Mouse (Mus musculus): ENCODE measurements around the gene Alk. TPM values are rescaled to one million over a fixed set of nuclear protein-coding genes. Genes with fewer than 3 reads are reported as not detected.

The Alk gene
- polyA plus RNA-seq, 1 experiment from 2014 or later, result 4.1 TPM

- no peak for ATAC-seq (ENCODE audit: low read depth)
- no peaks in the 10 kb centered on the region for H3K27me3 ChIP-seq
- no peaks in the 10 kb centered on the region for H3K4me1 ChIP-seq (replicated peaks)
- WGBS, result 83% methylated on average over 10 of the region's 10 CpGs
- no peak overlapping the region for H3K4me2 ChIP-seq
- no peak overlapping the region for H3K27ac ChIP-seq (replicated peaks)
- no peaks in the 10 kb centered on the region for H3K9me3 ChIP-seq
- H3K36me3 ChIP-seq, result no peaks in the 10 kb centered on the region
- H3K4me3 ChIP-seq, result no peak overlapping the region
- no peak overlapping the region for H3K9ac ChIP-seq
These were observed 668.6 kb downstream of the Alk start for GRCm38 (mm10) chr17:71935837-71936236.

- Histone ChIP-seq H3K9ac (no peak overlapping the region), H3K27me3 (no peaks in the 10 kb centered on the region), H3K9me3 (no peaks in the 10 kb centered on the region), H3K27ac (replicated peaks) (no peak overlapping the region), H3K4me1 (replicated peaks) (no peaks in the 10 kb centered on the region), H3K4me2 (no peak overlapping the region), H3K36me3 (no peaks in the 10 kb centered on the region), H3K4me3 (no peak overlapping the region)
- 30% methylated on average over 3 of the region's 3 CpGs for whole genome bisulfite sequencing
- no peak for ATAC-seq (ENCODE audit: low read depth)
These were observed 669.1 kb downstream of the Alk start for GRCm38 (mm10) chr17:71935336-71935735.

- H3K27ac ChIP-seq (replicated peaks), result no peak overlapping the region
- no peak overlapping the region for H3K4me3 ChIP-seq
- no peaks in the 10 kb centered on the region for H3K9me3 ChIP-seq
- no peak for ATAC-seq (ENCODE audit: low read depth)
- H3K27me3 ChIP-seq, result no peaks in the 10 kb centered on the region
- WGBS, result 92% methylated on average over 5 of the region's 5 CpGs
- no peaks in the 10 kb centered on the region for H3K36me3 ChIP-seq
- no peak overlapping the region for H3K4me2 ChIP-seq
- H3K9ac ChIP-seq, result no peak overlapping the region
- no peaks in the 10 kb centered on the region for H3K4me1 ChIP-seq (replicated peaks)
These were observed 689.5 kb downstream of the Alk start for GRCm38 (mm10) chr17:71914941-71915340.

- Histone ChIP-seq H3K9me3 (no peaks in the 10 kb centered on the region), H3K4me1 (replicated peaks) (no peaks in the 10 kb centered on the region), H3K36me3 (no peaks in the 10 kb centered on the region), H3K4me3 (no peak overlapping the region), H3K4me2 (no peak overlapping the region), H3K27ac (replicated peaks) (no peak overlapping the region), H3K9ac (no peak overlapping the region), H3K27me3 (no peaks in the 10 kb centered on the region)
- ATAC-seq (ENCODE audit: low read depth), result no peak
- 83% methylated on average over 3 of the region's 3 CpGs for WGBS
These were observed 689.9 kb downstream of the Alk start for GRCm38 (mm10) chr17:71914541-71914940.

- 87% methylated on average over 3 of the region's 3 CpGs for WGBS
These were observed 691.2 kb downstream of the Alk start for GRCm38 (mm10) chr17:71913188-71913587.

GRCm38 (mm10) chr17:71909107-71909506 lies 695.3 kb downstream of the Alk start:
- no peaks in the 10 kb centered on the region for H3K36me3 ChIP-seq
- H3K9ac ChIP-seq, result no peak overlapping the region
- no peak overlapping the region for H3K4me2 ChIP-seq
- H3K27me3 ChIP-seq, result no peaks in the 10 kb centered on the region
- WGBS, result 57% methylated on average over 3 of the region's 3 CpGs
- no peak overlapping the region for H3K4me3 ChIP-seq
- H3K27ac ChIP-seq (replicated peaks), result no peak overlapping the region
- no peak for ATAC-seq (ENCODE audit: low read depth)
- H3K9me3 ChIP-seq, result no peaks in the 10 kb centered on the region
- no peaks in the 10 kb centered on the region for H3K4me1 ChIP-seq (replicated peaks)

More at GRCm38 (mm10) chr17:71913188-71913587, 691.2 kb downstream of the Alk start:
- no peak overlapping the region for H3K4me2 ChIP-seq
- no peak overlapping the region for H3K9ac ChIP-seq
- no peaks in the 10 kb centered on the region for H3K36me3 ChIP-seq
- H3K27me3 ChIP-seq, result no peaks in the 10 kb centered on the region
- H3K4me1 ChIP-seq (replicated peaks), result no peaks in the 10 kb centered on the region
- no peak overlapping the region for H3K4me3 ChIP-seq
- ATAC-seq (ENCODE audit: low read depth), result no peak
- H3K9me3 ChIP-seq, result no peaks in the 10 kb centered on the region
- H3K27ac ChIP-seq (replicated peaks), result no peak overlapping the region

- H3K4me2 ChIP-seq, result no peak overlapping the region
- H3K9me3 ChIP-seq, result 0 out of 2 replicates have a peak, but pooled peaks cover 6% of the 10 kb centered on the region
- no peak overlapping the region for H3K4me3 ChIP-seq
- H3K9ac ChIP-seq, result no peak overlapping the region
- no peaks in the 10 kb centered on the region for H3K27me3 ChIP-seq
- 0 out of 2 replicates have a peak overlapping the region, but pooled peaks have one; percentile 18 for H3K27ac ChIP-seq (replicated peaks)
- 55% methylated on average over 6 of the region's 6 CpGs for WGBS
- 0 out of 2 replicates have a peak, but pooled peaks cover 8% of the 10 kb centered on the region for H3K4me1 ChIP-seq (replicated peaks)
- no peaks in the 10 kb centered on the region for H3K36me3 ChIP-seq
- ATAC-seq (ENCODE audit: low read depth), result peak; percentile 91
These were observed 723.1 kb downstream of the Alk start for GRCm38 (mm10) chr17:71881369-71881768.

- Histone ChIP-seq H3K9me3 (no peaks in the 10 kb centered on the region), H3K4me2 (no peak overlapping the region), H3K4me1 (replicated peaks) (no peaks in the 10 kb centered on the region), H3K4me3 (no peak overlapping the region), H3K9ac (no peak overlapping the region), H3K27me3 (no peaks in the 10 kb centered on the region), H3K27ac (replicated peaks) (no peak overlapping the region), H3K36me3 (no peaks in the 10 kb centered on the region)
- 79% methylated on average over 7 of the region's 7 CpGs for WGBS
- no peak for ATAC-seq (ENCODE audit: low read depth)
These were observed 728.9 kb downstream of the Alk start for GRCm38 (mm10) chr17:71875492-71875891.

- Histone ChIP-seq H3K27ac (replicated peaks) (no peak overlapping the region), H3K4me3 (no peak overlapping the region), H3K9ac (no peak overlapping the region), H3K27me3 (no peaks in the 10 kb centered on the region), H3K36me3 (no peaks in the 10 kb centered on the region), H3K4me1 (replicated peaks) (peaks cover 1% of the 10 kb centered on the region; the same call in 1 of the 2 replicates), H3K4me2 (no peak overlapping the region), H3K9me3 (no peaks in the 10 kb centered on the region)
- 88% methylated on average over 9 of the region's 9 CpGs for WGBS
- no peak for ATAC-seq (ENCODE audit: low read depth)
These were observed 729.6 kb downstream of the Alk start for GRCm38 (mm10) chr17:71874795-71875194.

- Histone ChIP-seq H3K27me3 (no peaks in the 10 kb centered on the region), H3K9ac (no peak overlapping the region), H3K4me2 (no peak overlapping the region), H3K9me3 (no peaks in the 10 kb centered on the region), H3K4me1 (replicated peaks) (peaks cover 8% of the 10 kb centered on the region; the same call in 1 of the 2 replicates), H3K36me3 (no peaks in the 10 kb centered on the region), H3K27ac (replicated peaks) (no peak overlapping the region), H3K4me3 (no peak overlapping the region)
- WGBS, result 46% methylated on average over 6 of the region's 6 CpGs
- no peak for ATAC-seq (ENCODE audit: low read depth)
These were observed 730.4 kb downstream of the Alk start for GRCm38 (mm10) chr17:71874077-71874476.

- no peak overlapping the region for H3K4me2 ChIP-seq
- H3K27ac ChIP-seq (replicated peaks), result no peak overlapping the region
- no peak overlapping the region for H3K9ac ChIP-seq
- H3K4me1 ChIP-seq (replicated peaks), result peaks cover 11% of the 10 kb centered on the region; the same call in 1 of the 2 replicates
- H3K36me3 ChIP-seq, result no peaks in the 10 kb centered on the region
- H3K9me3 ChIP-seq, result no peaks in the 10 kb centered on the region
- no peak for ATAC-seq (ENCODE audit: low read depth)
- H3K4me3 ChIP-seq, result no peak overlapping the region
- 65% methylated on average over 5 of the region's 5 CpGs for WGBS
- H3K27me3 ChIP-seq, result peaks cover 4% of the 10 kb centered on the region; the same call in 1 of the 2 replicates
These were observed 731.5 kb downstream of the Alk start for GRCm38 (mm10) chr17:71872976-71873375.

GRCm38 (mm10) chr17:71871981-71872380 lies 732.4 kb downstream of the Alk start:
- H3K4me1 ChIP-seq (replicated peaks), result peaks cover 11% of the 10 kb centered on the region; the same call in 1 of the 2 replicates
- H3K36me3 ChIP-seq, result no peaks in the 10 kb centered on the region
- no peak overlapping the region for H3K9ac ChIP-seq
- WGBS, result 86% methylated on average over 7 of the region's 7 CpGs
- no peak overlapping the region for H3K4me2 ChIP-seq
- H3K9me3 ChIP-seq, result no peaks in the 10 kb centered on the region
- H3K27me3 ChIP-seq, result peaks cover 4% of the 10 kb centered on the region; the same call in 1 of the 2 replicates
- no peak overlapping the region for H3K27ac ChIP-seq (replicated peaks)
- no peak for ATAC-seq (ENCODE audit: low read depth)
- no peak overlapping the region for H3K4me3 ChIP-seq

- Histone ChIP-seq H3K27ac (replicated peaks) (no peak overlapping the region), H3K9ac (no peak overlapping the region), H3K4me3 (no peak overlapping the region), H3K9me3 (no peaks in the 10 kb centered on the region), H3K4me1 (replicated peaks) (peaks cover 11% of the 10 kb centered on the region; the same call in 1 of the 2 replicates), H3K36me3 (no peaks in the 10 kb centered on the region), H3K27me3 (peaks cover 4% of the 10 kb centered on the region; the same call in 1 of the 2 replicates), H3K4me2 (no peak overlapping the region)
- 88% methylated on average over 1 of the region's 1 CpGs for WGBS
- no peak for ATAC-seq (ENCODE audit: low read depth)
These were observed 733.8 kb downstream of the Alk start for GRCm38 (mm10) chr17:71870641-71871040.
